Mouse (Mus musculus): ENCODE measurements around the gene Thra. TPM values are rescaled to one million over a fixed set of nuclear protein-coding genes. Genes with fewer than 3 reads are reported as not detected.

The Thra gene
- total RNA-seq, 1 experiment from 2014 or later: 3.4 TPM

GRCm38 (mm10) chr11:98787229-98787628 is 46.8 kb downstream of the Thra start:
- no peak for ATAC-seq (replicated peaks; ENCODE audit: insufficient number of reproducible peaks, low FRiP score, low TSS enrichment, poor library complexity, severe bottlenecking)

DNA sequence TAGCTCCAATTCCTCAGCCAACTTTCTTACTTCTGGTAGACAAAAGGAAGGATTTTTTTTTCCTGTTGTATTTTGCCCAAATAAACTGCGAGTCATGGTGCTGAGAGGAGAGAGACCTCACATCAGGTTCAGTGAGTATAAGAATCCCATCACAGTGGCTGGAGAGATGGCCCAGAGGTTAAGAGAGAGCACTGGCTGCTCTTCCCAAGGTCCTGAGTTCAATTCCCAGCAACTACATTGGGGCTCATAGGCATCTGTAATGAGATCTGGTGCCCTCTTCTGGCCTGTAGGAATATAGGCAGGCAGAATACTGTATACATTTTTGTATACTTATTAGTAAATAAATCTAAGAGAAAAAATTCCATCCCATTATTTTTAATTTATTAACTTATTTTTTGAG is 47.3 kb downstream of the Thra start:
- ATAC-seq (replicated peaks; ENCODE audit: insufficient number of reproducible peaks, low FRiP score, low TSS enrichment, poor library complexity, severe bottlenecking): no peak

GRCm38 (mm10) chr11:98788139-98788538 is 47.7 kb downstream of the Thra start:
- no peak for ATAC-seq (replicated peaks; ENCODE audit: insufficient number of reproducible peaks, low FRiP score, low TSS enrichment, poor library complexity, severe bottlenecking)

DNA sequence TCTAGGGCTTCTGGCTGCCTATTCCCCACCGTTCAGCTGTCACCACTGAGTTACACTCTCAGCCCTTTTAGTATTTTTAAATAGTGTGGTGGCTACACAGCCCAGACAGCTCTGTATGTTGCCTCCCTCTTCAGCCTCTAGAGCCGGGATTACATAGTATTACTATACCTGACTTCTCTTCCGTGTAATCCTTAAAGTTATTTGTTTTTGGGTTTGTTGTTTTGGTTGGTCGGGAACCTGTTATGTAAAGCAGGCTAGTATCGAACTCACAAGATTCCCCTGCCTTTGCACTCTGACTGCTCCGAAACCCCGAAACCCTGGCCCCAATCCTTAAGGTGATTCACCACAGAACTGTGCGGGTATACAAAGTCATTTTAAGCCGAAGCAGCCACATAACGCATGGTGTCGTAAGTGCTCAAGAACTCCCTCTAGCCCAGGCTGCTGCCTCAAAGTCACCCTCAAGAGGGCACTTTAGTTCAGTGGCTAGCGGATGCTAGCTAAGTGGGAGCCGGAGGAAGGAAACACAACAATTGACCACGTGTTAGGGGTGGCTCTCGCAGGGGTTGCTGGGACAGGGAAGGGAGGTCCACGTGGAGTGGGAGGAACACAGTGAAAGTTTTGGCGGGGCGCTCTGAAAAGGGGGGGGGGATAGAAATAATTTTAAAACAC is 48.2 kb downstream of the Thra start:
- peak; percentile 87 for ATAC-seq (replicated peaks; ENCODE audit: insufficient number of reproducible peaks, low FRiP score, low TSS enrichment, poor library complexity, severe bottlenecking)

DNA sequence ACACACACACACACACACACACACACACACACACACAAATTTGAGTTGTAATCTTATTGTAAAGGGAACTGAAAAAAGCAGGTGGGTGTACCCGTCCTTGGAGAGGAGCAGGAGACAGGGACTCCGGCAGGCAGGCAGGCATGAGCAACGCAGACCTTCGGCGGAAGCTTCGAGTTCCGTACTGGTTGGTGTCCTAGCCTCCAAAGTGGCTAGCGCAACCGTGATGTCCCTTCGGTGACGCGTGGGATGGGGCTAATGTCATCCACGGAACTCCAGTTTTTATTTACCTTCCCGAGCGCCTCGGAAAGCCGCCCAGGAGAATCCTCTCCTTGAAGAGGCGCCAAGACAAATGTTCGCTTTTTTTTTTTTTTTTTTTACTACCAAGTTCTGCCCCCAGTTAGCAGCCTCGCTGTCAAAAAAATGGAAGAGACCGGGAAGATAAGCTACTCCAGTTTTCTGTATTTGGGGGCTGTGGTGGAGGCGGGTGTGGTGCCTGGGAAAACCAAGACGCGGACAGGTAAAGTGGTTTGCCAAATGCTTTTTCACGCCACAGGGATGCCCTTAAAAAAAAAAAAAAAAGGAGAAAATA is 48.9 kb downstream of the Thra start:
- peak; percentile 32; the same call in 1 of the 2 replicates for ATAC-seq (replicated peaks; ENCODE audit: insufficient number of reproducible peaks, low FRiP score, low TSS enrichment, poor library complexity, severe bottlenecking)

DNA sequence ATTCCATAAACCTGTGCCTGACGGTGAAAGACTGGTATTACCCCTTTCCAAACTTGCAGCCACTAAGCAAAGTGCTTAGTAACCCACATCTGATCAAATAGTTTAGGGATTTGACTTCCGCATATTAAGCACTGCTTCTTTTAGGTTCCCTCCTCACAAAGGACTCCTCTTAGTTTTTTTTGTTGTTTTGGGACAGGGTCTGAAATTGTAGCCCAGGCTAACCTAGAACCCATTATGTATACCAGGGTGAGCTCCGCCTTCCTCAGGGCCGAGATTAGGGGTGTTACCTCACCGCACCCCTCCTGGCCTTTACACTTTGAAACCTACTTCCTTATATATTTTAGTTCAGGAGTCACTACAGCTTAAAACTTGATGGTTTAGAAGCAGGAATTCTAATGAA is 49.4 kb downstream of the Thra start:
- no peak for ATAC-seq (replicated peaks; ENCODE audit: insufficient number of reproducible peaks, low FRiP score, low TSS enrichment, poor library complexity, severe bottlenecking)

DNA sequence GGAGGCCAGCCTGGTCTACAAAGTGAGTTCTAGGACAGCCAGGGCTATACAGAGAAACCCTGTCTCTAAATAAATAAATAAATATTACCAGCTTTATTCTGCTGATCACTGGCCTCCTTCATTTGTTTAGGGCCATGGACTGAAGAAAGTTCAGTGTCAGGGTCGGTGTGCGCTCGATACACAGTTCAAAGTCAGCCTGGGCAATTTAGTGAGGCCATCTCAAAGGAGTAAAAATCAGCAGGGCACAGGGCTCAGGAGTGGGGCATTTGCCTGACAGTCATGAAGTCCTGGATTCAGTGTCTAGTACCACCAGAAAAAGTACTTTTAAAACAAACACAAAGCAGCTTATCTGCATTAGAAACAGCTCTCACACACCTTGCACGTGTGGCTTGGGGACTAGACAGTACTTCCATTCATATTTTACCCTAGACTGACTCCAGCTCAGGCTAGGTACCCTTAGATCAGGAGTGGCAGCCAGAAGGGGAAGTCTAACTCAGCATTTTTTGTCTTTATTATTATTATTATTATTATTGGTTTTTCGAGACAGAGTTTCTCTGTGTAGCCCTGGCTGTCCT is 50.3 kb downstream of the Thra start:
- no peak for ATAC-seq (replicated peaks; ENCODE audit: insufficient number of reproducible peaks, low FRiP score, low TSS enrichment, poor library complexity, severe bottlenecking)

DNA sequence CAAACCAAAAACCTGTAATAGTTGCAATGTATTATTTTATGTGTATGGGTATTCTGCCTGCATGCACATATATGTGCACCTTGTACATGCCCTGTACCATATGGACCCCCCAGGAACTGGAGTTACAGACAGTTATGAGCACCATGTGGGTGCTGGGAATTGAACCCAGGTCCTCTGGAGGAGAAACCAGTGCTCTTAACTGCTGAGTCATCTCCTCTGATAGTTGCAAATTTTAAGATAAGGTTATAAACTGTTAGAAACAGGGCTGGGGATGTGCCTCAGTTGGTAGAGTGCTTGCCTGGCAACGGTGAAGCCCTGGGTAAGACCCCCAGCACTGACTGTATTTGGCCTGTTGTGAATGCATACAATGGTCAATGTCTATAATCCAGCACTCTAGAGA is 51.0 kb downstream of the Thra start:
- no peak for ATAC-seq (replicated peaks; ENCODE audit: insufficient number of reproducible peaks, low FRiP score, low TSS enrichment, poor library complexity, severe bottlenecking)

DNA sequence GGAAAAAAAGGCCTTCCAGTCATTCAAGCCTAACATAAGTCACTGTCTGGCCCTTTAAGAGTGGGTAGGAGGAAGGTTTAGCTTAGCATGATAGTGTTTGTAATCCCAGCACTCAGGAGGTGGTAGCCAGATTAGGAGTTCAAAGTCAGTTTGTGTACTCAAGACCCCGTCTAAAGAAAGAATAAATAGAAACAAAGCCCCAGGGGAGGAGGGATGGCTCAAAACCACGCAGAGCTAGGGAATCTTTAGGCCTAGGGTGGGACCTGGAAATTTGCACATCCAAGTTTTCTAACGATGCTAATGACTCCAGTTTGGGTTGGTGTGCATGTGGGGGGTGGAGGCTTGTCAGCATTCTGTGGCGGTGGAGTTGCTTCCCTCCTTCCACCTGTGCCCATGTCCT is 51.6 kb downstream of the Thra start:
- no peak for ATAC-seq (replicated peaks; ENCODE audit: insufficient number of reproducible peaks, low FRiP score, low TSS enrichment, poor library complexity, severe bottlenecking)

DNA sequence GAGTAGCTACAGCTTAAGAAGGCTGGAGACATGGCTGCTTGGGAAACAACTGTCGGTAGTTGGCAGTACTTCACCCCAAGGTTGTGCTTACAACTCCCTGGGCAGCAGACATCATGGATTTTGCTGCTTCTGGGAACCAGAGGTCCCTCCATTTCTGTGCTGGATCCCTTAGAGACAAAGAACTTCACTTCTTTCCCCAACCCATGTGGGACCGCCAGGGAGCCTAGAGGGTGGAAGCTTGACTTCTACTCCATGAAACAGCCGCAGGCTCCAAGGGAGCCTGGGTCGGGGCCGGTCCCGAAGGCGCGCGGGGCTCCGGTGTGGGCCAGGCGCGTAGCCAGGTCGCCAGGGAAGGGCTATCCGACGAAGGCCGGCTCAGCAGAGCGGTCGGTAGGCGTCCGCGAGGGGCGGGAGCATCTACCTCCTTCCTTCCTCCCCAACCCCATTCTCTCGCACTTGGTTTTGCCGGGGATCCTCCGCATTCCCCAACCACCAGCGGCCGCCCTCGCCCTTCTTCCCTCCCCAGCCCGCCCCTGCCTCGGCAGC is 54.1 kb downstream of the Thra start:
- peak; percentile 34; the same call in 1 of the 2 replicates for ATAC-seq (replicated peaks; ENCODE audit: insufficient number of reproducible peaks, low FRiP score, low TSS enrichment, poor library complexity, severe bottlenecking)

GRCm38 (mm10) chr11:98795015-98795713 is 54.7 kb downstream of the Thra start, which contains the start of gene Msl1:
Msl1 (plus strand) TSS chr11:98795516.
- peak; percentile 51 for ATAC-seq (replicated peaks; ENCODE audit: insufficient number of reproducible peaks, low FRiP score, low TSS enrichment, poor library complexity, severe bottlenecking)

- no peak for ATAC-seq (replicated peaks; ENCODE audit: insufficient number of reproducible peaks, low FRiP score, low TSS enrichment, poor library complexity, severe bottlenecking)
These were observed 55.5 kb downstream of the Thra start for GRCm38 (mm10) chr11:98795714-98796514.

- peak; percentile 38 for ATAC-seq (replicated peaks; ENCODE audit: insufficient number of reproducible peaks, low FRiP score, low TSS enrichment, poor library complexity, severe bottlenecking)
These were observed 56.2 kb downstream of the Thra start for GRCm38 (mm10) chr11:98796515-98797216.

DNA sequence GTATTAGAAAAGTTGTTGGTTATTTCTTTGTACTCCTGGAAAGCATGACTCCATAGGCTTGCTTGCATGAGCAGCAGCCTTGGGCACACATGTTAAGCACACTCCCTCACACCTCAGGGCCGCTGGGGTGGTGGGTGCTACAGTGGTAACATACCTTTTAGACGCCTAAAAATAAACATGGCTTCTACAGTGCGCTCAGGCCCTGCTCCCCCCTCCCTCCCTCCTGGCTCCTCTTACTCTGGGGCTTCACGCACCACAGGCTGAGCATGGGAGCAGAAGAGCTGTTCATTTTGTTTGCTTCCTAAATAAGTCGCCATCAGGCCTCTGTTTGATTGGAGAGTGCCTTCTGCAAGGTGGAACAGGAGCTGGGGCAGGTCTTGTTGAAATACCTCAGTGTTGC is 56.9 kb downstream of the Thra start:
- no peak for ATAC-seq (replicated peaks; ENCODE audit: insufficient number of reproducible peaks, low FRiP score, low TSS enrichment, poor library complexity, severe bottlenecking)

- ATAC-seq (replicated peaks; ENCODE audit: insufficient number of reproducible peaks, low FRiP score, low TSS enrichment, poor library complexity, severe bottlenecking): no peak
These were observed 57.5 kb downstream of the Thra start for GRCm38 (mm10) chr11:98797909-98798308.

DNA sequence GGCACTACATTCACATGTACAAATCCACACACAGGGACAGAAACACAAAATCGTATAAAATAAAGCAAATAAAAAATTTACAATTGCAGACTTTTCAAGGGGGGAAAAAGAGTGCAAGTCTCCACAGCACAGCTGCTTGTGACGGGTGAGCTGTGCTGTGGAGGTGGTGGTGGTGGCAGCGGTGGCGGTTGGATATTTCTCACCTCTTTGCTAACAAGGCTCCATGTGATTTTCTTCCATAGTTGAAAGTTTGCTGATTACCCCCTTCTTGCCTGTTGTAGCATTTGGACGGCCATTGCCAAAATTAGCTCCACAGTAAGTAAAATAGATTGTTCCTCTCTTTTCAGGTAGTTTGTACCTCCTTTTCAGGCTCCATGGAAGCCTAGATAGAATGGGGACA is 64.2 kb downstream of the Thra start, which contains the start of gene Casc3:
Gene Casc3, plus strand, starts transcription at position 301 of the 400 bp plus-strand sequence.
- no peak for ATAC-seq (replicated peaks; ENCODE audit: insufficient number of reproducible peaks, low FRiP score, low TSS enrichment, poor library complexity, severe bottlenecking)

DNA sequence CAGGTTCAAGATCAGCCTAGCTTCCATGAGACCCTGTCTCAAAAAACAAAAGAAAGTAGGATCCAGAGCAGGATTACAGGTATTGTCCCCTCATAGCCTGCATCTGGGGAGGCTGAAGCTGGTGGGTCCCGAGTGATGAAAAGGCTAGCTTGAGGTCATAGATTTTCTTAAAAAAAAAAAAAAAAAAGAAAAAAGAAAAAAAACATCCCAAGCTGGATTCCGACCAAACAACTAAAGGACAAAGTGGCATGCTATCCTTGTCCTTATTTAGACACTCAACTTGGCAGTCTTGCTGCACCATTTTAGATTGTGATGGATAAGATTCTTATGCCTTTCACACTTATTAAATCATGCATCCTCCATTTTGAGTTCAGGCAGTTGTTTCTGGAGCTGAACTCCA is 68.0 kb downstream of the Thra start:
- no peak for ATAC-seq (replicated peaks; ENCODE audit: insufficient number of reproducible peaks, low FRiP score, low TSS enrichment, poor library complexity, severe bottlenecking)

All from monocyte, adult 5-6 weeks (primary cell).